Mouse (Mus musculus) erythroid progenitor cell, adult 5-6 weeks (primary cell): ENCODE results near the gene Ppp1r13b. TPM values are rescaled to one million over a fixed set of nuclear protein-coding genes. Genes with fewer than 3 reads are reported as not detected.

Source experiments
- ATAC-seq: replicated peaks from 2 replicates; pipeline ENCODE4 v1.8.0; 2016; ENCODE audit warnings: moderate number of reproducible peaks, mild to moderate bottlenecking, moderate TSS enrichment, inconsistent platforms; ENCODE audit not compliant: poor library complexity, low FRiP score, severe bottlenecking
- total RNA-seq, 2 experiments: library from RNA; stranded (forward) in 1 of 2; stranded (reverse) in 1 of 2; fragments of 150-400 nt in 1 of 2; fragments of 186-747, 209-891 nt in 1 of 2; gene quantifications; 2 replicates each; pipeline versions ENCODE4 v1.2.3 to v1.2.4; 2015 to 2017; ENCODE audit warnings: low replicate concordance in 2 of 2

Ppp1r13b gene
- total RNA-seq, 2 experiments from 2014 or later = 6.7 to 14.7 TPM

DNA sequence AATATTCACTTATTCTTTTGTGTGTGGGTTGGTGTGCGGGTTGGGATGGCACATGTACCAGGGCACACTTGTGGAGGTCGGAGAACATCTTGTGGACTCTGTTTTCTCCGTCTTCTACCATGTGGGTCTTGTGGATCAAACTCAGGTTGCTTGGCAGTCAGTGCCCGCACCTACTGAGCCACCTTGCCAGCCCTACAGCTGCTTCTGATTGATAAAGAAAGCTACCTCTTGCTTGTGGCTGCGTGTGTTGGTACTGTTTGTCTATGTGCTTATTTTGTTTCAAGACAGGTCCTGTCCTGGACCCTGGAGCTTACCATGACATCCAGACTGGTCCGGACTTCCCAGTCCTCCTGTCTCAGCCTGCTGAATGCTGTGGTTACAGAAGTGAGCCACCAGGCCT is 15.2 kb upstream of the Ppp1r13b start:
- ATAC-seq = peak; percentile 91

DNA sequence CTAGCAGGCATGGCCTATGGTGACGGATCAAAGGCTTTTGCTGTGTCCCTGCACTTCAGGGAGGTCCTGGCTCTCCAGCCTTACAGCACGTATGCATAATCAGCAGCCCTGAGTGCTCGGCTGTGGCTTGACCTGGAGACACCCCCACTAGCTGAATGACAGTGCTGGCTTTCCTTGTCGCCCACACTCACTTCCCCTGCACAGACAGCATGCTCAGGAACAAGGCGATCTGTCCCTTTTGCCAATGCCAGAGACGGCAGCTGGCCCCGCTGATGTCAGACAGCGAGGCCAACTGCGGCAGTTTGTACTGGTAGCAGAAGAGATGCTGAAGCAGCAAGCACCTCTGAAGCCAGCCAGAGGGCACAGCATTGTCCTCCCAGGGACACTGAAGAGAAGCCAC is 12.1 kb upstream of the Ppp1r13b start:
- no peak for ATAC-seq

GRCm38 (mm10) chr12:111916514-111917217 is 8.8 kb upstream of the Ppp1r13b start:
- ATAC-seq = no peak

DNA sequence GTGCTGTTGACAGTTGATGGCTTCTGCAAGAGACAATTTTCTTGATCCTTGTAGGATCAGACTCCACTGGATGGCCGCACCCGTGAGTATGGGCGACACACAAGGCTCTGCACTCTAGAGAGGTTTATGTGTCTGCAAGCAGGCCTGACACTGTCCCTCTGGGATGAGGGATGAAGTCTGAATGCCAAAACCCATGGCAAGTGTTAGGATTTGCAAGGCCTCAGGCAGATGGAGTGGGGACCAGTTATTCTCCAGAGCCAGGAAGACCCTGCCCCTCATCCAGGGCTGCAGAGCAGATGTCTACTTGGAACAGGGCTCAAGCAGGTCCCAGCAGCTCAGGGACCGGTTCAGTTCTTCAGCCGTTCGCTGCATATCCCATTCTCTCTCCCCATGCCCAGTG is 7.9 kb upstream of the Ppp1r13b start:
- no peak for ATAC-seq

DNA sequence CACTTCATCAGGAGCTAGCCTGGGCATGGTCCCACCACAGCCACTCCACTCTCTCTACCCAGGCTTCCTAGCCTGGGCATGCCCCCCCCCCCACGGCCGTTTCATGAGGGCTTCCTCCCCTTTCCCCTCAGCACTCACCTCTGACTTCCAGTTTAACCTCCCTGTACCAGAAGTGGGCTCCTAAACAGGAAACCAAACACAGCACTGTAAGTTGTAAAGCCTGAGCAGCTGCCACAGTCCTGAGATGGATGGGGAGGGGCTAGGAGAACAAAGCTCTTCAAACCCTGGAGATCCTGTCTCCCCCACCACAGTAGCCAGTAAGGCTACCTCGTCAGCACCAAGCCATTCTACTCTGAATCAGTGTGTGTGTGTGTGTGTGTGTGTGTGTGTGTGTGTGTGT is 6.1 kb upstream of the Ppp1r13b start:
- ATAC-seq = no peak

GRCm38 (mm10) chr12:111912802-111913201 is 4.9 kb upstream of the Ppp1r13b start:
- no peak for ATAC-seq

DNA sequence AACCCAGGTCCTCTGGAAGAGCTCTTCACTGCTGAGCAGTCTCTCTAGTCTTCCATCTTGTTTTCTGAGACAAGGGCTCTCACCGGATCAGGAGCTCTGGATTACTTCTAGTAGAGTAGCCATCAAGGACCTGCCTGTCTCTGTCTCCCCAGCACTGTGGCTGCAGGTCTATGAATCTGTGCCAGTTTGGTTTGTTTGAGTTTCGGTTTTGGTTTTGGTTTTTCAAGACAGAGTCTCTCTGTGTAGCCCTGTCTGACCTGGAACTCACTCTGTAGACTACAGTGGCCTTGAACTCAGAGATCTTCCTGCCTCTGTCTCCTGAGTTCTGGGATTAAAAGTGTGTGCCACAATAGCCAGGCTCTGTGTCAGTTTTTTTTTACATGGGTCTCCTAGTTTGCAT is 3.9 kb upstream of the Ppp1r13b start:
- ATAC-seq = no peak

GRCm38 (mm10) chr12:111911171-111911760 is 3.4 kb upstream of the Ppp1r13b start:
- no peak for ATAC-seq

- no peak for ATAC-seq
Observed at GRCm38 (mm10) chr12:111908997-111909550, 1.2 kb upstream of the Ppp1r13b start.

DNA sequence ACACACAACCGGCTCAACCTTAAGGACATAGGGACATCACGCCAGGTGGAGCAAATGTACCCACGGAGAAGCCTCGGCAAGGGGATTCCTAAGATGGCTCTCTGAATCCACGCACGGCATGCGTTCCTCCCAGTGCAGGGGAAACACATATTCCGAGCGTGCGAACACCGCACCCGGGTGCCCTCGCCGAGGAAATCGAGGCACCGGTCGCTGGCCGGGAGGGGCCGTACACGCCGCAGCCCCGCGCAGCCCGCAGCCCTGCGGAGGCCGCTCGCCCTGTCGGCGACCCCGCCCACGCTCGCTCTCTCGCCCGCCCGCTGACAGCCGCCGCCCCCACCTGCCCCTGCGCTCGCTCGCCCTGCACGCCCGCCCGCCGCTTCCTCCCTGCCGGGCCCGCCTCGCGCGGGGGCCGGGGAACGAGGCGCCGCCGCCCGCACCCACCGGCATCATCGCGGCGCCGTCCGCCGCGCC is 454 bp downstream of the Ppp1r13b start:
- peak; percentile 63 for ATAC-seq

DNA sequence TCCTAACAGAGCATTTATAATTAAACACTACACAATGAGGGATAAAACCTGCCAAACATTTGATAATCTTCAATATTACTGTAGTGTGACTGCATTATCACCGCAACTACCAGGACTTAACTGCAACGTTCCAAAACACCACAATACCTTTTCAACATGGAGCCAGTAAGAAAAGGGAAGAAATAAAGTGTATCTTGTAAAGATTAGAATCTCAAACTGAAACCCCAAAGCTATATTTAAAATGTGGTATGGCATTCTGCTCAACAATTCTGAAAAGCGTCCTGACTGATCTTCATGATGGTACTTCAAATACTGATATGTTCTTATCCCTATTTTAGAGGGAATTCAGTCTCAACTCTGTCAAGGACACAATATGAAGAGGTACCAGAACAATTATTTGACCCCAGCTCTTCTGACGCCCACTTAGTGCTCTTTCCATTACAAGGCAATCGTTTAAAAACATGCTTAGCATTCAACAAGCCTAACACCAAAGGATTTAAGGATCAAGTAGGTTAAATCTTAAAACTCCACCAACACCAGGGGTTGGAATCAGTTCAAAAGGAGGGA is 1.5 kb downstream of the Ppp1r13b start:
- ATAC-seq = no peak

DNA sequence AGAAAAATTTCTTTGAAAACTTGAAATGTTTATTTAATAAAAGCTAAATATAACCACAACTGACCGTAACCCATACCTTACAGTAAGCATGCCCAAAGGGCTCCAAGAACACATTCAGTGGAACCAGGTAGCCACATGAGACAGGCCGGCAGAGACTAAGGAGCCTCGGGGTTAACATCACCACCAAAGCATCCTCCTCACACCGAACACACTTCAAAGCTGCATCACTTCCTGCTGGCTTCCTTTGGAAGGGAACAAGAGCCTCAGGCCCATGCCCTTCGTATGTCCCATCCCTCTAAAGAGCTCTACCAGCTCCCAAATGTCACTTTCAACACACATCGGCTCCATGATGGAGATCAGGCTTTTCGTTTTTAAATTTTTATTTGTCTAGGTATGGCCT is 5.4 kb downstream of the Ppp1r13b start:
- no peak for ATAC-seq

GRCm38 (mm10) chr12:111901105-111901875 is 6.6 kb downstream of the Ppp1r13b start:
- no peak for ATAC-seq

DNA sequence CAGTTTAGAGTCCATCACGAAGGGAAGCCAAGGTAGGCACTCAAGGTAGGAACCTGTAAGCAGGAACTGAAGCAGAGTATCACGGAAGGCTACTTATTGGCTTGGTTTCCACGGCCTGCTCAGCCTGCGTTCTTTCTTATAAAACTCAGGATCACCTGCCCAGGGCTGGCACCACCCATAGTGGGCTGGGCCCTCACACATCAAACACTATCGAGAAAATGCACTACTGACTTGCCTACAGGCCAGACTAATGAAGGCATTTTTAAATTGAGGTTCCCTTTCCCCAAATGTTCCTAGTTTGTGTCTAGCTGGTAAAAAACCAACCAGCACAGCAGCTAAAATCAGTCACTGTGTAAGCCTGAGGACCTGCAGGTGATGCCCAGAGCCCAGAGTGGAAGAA is 8.3 kb downstream of the Ppp1r13b start:
- ATAC-seq = no peak

GRCm38 (mm10) chr12:111898686-111899085 is 9.2 kb downstream of the Ppp1r13b start:
- no peak for ATAC-seq

DNA sequence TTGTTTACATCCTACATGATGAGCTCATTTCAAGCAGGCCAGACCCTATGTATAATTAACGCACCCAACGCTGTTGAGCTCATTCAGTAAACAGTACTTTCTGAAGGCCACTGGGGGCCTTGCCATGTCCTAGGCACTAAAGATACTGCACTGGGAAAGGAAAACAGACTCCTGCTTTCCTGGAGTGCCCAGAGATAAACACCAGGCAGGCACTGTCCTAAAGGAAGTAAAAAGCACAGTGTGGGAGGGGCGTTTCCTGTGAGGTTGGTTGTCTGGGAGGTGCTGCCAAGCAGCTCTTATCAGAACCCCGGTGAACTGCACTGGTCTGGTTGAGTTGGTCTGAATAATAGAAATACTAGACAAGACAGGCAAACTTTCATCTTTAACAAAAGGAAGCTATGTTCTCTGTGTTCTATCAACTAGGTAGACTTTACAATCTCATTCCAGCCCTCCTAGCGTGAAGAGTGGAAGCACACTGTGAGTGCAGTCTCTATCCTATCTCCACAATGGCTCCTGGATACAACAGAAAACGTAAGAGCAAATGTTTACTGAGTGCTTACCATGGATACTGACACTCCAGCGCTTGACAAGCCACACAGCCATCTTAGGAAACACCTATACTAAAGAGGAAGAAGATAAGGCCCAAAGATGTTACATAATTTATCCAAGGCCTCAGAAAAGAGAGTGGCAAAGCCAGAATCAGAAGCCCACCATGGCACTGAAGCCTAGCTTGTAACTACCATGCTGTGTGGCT is 10.8 kb downstream of the Ppp1r13b start:
- ATAC-seq = peak; percentile 89

- ATAC-seq = no peak
Observed at GRCm38 (mm10) chr12:111894082-111894481, 13.8 kb downstream of the Ppp1r13b start.

DNA sequence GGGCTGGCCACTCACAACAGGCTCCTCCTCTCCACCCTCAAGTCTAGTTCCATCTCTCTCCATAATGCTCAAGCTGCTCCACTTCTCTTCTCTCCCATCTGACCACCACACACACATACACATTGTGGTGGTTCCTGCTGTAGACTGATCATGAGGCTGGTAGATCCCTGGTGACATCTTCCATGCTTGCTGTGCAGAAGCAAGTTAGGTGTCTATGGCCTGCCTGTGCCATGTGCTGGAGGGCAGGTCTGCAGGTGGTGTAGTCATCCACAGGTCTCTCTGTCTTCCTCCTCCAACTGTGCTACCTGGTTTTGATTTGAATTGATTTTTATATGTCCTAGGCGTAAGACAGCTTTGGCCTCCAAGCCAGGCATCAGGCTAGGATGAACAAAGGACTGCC is 14.9 kb downstream of the Ppp1r13b start:
- no peak for ATAC-seq

GRCm38 (mm10) chr12:111891800-111892199 is 16.1 kb downstream of the Ppp1r13b start:
- no peak for ATAC-seq

- no peak for ATAC-seq
Observed at GRCm38 (mm10) chr12:111889251-111889650, 18.7 kb downstream of the Ppp1r13b start.
